ENCODE assay signal across 7 mouse cellular contexts in genomic region chr1:191717141-191717540, GRCm38 (mm10). TPM values are rescaled to one million over a fixed set of nuclear protein-coding genes. Genes with fewer than 3 reads are reported as not detected.
DNase-seq lines count a peak whose midpoint lies in the region; ATAC-seq and TF ChIP-seq lines count a peak whose summit lies in the region.

No protein-coding gene starts in this region.

- H3K4me1 ChIP-seq in testis, adult 2 months (ENCODE audit: control insufficient read depth, insufficient read depth, low read length) = peaks cover 4% of the 10 kb centered on the region
- peaks cover 32% of the 10 kb centered on the region for H3K4me1 ChIP-seq in forebrain, embryonic 13.5 days
- 0 out of 2 replicates have a peak, but pooled peaks cover 9% of the 10 kb centered on the region for H3K4me1 ChIP-seq in liver, embryonic 12.5 days

- H3K9ac ChIP-seq in forebrain, embryonic 13.5 days = peak overlapping the region; percentile 97
- H3K9ac ChIP-seq in liver, embryonic 12.5 days = 0 out of 2 replicates have a peak overlapping the region, but pooled peaks have one; percentile 72

- 0% methylated on average over 1 of the region's 1 CpGs for WGBS in forebrain, embryonic 13.5 days
- WGBS in liver, embryonic 12.5 days (ENCODE audit: insufficient replicate concordance) = 5% methylated on average over 1 of the region's 1 CpGs

- H3K27ac ChIP-seq in testis, adult 2 months (ENCODE audit: control insufficient read depth, insufficient read depth, low read depth, low read length) = peak overlapping the region; percentile 90
- H3K27ac ChIP-seq in forebrain, embryonic 13.5 days = peak overlapping the region; percentile 93
- no peak overlapping the region for H3K27ac ChIP-seq in liver, embryonic 12.5 days

- H3K4me2 ChIP-seq in forebrain, embryonic 13.5 days = peak overlapping the region; percentile 84
- peak overlapping the region; percentile 86 for H3K4me2 ChIP-seq in liver, embryonic 12.5 days

- no peaks in the 10 kb centered on the region for H3K36me3 ChIP-seq in testis, adult 2 months (ENCODE audit: control insufficient read depth, insufficient read depth, low read length)
- no peaks in the 10 kb centered on the region for H3K36me3 ChIP-seq in forebrain, embryonic 13.5 days (ENCODE audit: poor library complexity, severe bottlenecking)
- 0 out of 2 replicates have a peak, but pooled peaks cover 3% of the 10 kb centered on the region for H3K36me3 ChIP-seq in liver, embryonic 12.5 days

- DNase-seq in testis, postnatal 10 days (ENCODE audit: low spot score) = no peak
- no peak for DNase-seq in frontal cortex, postnatal 25 days (ENCODE audit: low spot score in 2 of 2)
- no peak for DNase-seq in cerebellum, postnatal 10 days
- no peak for DNase-seq in layer of hippocampus, adult 9-11 months

- no peaks in the 10 kb centered on the region for H3K27me3 ChIP-seq in testis, adult 2 months (ENCODE audit: control insufficient read depth, insufficient read depth, low read length)
- no peaks in the 10 kb centered on the region for H3K27me3 ChIP-seq in forebrain, embryonic 13.5 days
- peaks cover 56% of the 10 kb centered on the region for H3K27me3 ChIP-seq in liver, embryonic 12.5 days (replicated peaks)

- peak overlapping the region; percentile 88 for H3K4me3 ChIP-seq in testis, adult 2 months (ENCODE audit: control insufficient read depth, low read depth, low read length)
- peak overlapping the region; percentile 96 for H3K4me3 ChIP-seq in forebrain, embryonic 13.5 days
- peak overlapping the region; percentile 67 for H3K4me3 ChIP-seq in liver, embryonic 12.5 days

- no peaks in the 10 kb centered on the region for H3K9me3 ChIP-seq in forebrain, embryonic 13.5 days (replicated peaks)
- H3K9me3 ChIP-seq in liver, embryonic 12.5 days (replicated peaks) = no peaks in the 10 kb centered on the region

- peak; percentile 34; the same call in 1 of the 2 replicates for ATAC-seq in forebrain, embryonic 13.5 days
- no peak for ATAC-seq in liver, embryonic 12.5 days

- TF ChIP-seq POLR2A in testis, adult 2 months (IDR thresholded peaks at IDR 0.05; ENCODE audit: control insufficient read depth, low read depth, low read length) = no peak

- no peak for TF ChIP-seq CTCF in testis, adult 2 months (IDR thresholded peaks at IDR 0.05; ENCODE audit: control insufficient read depth, insufficient read depth, insufficient replicate concordance, low read depth, low read length)

RNA-seq across cellular contexts. Expression of gene Lpgat1, which starts 0.5 kb away (rescaled TPM):
- 24.2 and 26.7 TPM in 2 replicates for polyA plus RNA-seq in testis, adult 2 months (2012; rRNA removed)
- 26.2 and 27.0 TPM in 2 replicates for polyA plus RNA-seq in forebrain, embryonic 13.5 days (2015; fragmentation: Nextera tagmentation; extraction: Ambion mirVana)
- polyA plus RNA-seq in liver, embryonic 12.5 days (2016; fragmentation: Nextera tagmentation; extraction: Ambion mirVana) = 21.4 and 21.8 TPM in 2 replicates
